Mouse (Mus musculus): ENCODE measurements around the gene Mapt.
"Not testable (repeated sequence)": the region's sequence is repeated elsewhere in the genome, so short reads cannot be mapped to it uniquely, and the experiment has no call there.

The Mapt gene

DNA sequence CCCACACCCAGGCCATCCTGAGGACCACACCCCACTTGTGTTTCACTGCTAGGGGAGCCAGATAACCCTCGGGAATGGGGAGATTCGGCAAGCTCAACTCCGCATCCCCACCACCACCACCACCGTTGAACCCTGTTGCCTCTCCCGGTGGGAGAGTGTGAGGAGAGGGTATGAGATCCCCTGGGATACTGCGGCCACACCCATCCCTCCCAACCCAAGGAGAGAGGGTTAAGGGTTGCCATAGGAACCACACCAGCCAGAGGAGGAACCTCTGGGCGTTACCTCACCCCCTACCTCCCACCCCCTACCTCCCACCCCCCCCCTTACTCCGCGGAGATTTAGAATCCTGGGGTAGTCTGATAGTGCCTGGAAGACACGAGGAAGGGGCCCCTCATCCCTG is 1.9 kb downstream of the Mapt start:
- no peak for DNase-seq (ENCODE audit: low read depth in 2 of 2, low spot score in 2 of 2)

DNA sequence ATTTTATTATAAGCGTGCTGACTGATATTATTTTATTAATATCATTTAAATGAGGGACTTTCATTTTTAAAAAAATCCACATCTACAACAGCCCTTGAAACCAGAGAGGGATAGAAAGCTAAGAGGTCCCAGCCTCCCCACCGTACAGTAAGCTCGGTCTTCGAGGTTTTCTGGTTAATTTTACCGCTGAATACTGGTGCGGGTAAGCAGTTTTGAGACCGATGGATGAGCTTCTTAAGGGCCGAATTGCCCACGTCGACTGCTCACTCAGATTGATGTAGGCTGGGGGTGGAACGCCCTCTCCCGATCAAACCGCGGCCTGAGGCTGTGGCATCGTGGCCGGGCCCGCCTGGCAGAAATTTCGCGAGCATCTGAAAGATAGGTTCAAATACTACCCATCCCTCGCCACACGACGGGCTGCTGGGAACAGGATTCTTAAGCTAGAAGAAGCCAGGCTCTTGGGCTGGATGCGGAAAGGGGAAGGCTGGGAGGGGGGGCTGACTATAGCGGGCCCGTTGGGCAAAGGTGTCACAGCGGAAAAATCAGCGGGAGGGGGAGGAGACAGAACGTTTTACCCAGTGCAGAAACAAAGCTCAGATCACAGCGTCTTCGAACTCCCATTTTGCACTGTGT is 2.5 kb downstream of the Mapt start:
- DNase-seq (ENCODE audit: low read depth in 2 of 2, low spot score in 2 of 2): no peak

DNA sequence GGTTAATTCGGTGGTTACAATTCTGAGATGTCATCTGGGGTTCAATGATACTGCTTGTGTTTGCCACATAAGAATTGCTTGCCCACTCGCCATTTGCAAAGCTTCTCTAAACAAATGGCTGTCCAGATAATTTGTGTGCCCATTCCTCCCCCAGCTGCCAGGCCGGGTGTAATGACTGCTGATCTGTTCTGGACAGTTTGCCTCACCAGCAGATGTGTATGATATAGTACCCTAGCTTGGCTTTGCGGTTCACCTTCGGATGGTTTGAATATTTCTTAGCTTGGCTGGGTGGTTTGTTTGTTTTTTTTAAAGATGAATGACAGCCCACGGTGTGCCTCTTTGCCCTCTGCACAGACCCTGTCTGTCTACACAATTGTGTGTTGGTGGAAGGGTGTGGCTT is 3.5 kb downstream of the Mapt start:
- DNase-seq (ENCODE audit: low read depth in 2 of 2, low spot score in 2 of 2): no peak

DNA sequence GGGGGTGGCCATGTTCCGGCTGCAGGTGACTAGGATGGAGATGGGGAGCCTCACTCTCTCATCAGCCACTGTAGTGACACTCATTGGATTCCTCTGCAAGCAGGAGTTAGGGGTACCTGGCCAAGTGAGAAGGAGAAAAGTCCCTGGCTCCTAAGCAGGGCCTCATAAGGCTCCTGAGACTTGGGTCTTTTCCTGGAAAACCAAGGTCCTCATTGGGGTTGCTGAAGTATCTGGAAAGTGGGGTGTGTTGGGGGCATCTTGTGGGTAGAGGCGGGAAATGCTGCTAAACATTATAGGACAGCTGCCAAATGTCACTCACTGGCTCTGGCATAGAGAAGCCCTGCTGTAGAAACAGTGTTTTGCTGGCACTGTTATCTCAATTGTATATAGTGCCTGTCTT is 4.7 kb downstream of the Mapt start:
- no peak for DNase-seq (ENCODE audit: low read depth in 2 of 2, low spot score in 2 of 2)

DNA sequence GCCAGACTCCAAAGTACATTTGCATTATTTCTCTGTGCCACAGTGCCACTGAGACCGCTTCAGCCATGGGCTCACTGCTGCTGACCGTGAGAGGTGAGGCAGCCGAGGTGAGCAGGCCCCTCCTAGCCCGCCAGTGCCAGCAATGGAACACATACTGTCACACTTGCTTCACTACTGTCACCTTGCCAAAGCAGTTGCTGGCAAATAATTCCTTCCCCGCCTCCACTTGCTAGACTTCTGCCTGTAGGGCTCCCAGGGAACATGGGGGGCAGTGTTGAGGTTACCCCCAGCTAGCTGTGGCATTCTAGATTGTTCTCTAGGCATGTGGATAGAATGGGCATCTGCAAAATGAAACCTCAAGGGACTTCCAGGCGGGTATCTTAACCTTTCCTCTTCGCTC is 6.0 kb downstream of the Mapt start:
- no peak for DNase-seq (ENCODE audit: low read depth in 2 of 2, low spot score in 2 of 2)

DNA sequence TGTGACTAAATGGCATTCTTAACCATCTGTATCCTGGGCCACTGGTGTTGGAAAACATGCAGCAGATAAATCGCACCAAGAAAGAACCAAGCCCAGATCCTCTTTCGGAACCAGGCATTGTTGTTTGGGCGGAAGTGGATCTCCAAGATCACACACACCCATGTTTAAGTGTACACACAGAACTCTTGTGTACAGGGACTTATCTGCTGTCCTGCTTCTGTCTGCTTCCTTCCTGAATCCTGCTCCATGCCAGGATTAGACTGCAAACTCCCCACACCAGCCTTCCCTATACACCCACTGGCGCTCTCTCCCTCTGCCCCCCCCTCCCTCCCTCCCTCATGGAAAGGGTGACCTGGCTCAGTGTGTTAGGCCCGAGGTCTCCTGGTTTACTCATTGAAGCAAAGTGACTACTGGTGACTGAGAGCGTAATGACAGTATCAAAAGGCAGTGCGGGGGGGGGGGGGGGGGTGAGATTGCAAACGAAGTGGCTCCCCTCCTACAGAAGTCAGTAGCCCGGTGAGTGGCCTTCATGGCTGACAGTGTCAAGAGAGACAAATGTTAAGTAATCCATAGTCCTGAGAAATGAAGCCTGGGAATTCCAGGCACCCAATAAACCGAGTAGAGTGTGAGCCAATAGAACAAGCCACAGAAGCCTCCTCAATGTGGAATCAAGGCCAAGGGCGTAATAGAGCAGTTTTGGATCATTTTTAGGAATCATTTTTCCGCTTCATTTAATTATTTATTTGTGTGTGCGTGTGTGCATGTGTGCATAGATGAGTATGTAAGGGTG is 7.0 kb downstream of the Mapt start:
- DNase-seq (ENCODE audit: low read depth in 2 of 2, low spot score in 2 of 2): no peak

DNA sequence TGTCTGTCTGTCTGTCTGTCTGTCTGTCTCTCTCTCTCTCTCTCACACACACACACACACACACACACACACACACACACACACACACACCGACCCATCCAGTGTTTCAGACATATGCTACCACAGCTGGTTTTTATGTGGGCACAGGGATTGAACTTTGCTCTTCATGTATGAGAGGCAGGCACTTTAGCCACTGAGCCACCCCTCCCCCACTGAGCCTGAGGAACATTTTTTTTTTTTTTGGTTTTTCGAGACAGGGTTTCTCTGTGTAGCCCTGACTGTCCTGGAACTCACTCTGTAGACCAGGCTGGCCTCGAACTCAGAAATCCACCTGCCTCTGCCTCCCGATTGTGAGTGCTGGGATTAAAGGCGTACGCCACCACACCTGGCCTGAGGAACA is 14.3 kb downstream of the Mapt start:
- not testable (repeated sequence) for DNase-seq (ENCODE audit: low read depth in 2 of 2, low spot score in 2 of 2)

DNA sequence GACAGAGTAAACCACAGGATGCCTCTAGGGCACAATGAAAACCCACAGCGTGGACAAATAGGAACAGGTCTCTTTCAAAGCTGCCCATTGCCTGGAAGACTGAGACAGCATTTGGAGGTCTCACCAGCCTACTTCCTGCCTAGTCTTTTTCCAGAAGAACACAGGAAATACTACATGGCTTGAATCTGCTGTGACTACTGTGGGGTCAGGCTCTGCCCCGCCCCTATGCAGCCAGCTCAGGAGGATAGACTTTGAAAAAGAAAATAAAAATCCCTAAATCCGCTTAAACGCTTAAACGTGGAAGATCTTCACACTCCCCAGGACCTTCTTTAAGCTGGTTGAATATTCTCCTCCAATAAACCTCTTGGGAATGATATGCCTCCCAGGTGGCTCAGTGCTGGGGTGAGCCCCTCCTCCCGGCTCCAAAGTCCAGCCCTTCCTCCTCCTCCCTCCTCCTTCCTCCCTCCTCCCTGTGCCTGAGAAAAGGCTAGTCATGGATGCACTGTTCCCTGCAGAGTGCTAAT is 15.0 kb downstream of the Mapt start:
- no peak for DNase-seq (ENCODE audit: low read depth in 2 of 2, low spot score in 2 of 2)

DNA sequence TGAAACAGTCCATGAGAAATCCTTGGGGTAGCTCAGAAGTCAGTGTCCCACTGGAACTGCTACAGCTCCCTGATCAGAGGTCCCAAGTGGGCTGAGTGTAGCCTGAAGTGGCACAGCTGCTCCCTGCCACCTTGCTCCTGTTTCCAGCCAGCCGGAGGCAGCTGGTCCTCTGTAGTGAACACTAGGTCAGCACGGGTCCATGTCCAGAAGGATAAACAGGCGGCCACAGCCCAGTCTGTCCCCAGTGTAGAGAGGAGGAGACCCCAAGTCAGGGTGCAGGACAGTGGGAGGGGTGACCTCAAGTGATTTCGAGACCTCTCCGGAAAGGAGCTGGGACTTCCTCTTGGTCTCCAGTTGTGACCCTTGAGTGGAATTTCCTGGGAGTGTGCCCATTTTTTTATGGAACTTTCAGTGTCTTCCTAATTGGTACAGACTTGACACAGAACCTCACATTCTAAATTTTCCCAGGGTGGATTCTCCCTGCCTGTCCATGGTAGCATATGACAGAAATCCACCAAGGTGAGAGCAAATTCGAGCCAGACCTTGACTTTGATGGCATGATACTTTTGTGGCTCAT is 16.0 kb downstream of the Mapt start:
- no peak for DNase-seq (ENCODE audit: low read depth in 2 of 2, low spot score in 2 of 2)

DNA sequence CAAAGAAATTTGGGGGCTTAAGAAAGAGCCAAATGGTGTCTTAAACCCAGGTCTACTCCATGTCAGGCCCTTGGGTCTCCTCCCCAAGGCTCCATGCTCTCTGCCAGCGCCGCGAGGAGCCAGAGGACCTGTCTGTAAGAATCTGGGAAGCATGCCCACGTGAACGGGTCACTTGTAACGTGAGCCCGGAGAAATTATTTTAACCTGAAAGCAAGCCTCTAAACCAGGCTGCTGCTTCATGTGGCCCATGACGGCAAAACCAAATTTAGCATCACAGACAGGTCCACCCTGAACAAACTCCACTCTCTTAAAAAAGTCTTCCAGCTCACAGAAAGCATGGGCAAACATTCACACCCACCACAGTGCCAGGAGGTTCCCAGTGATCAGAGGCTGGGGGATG is 18.2 kb downstream of the Mapt start:
- DNase-seq (ENCODE audit: low read depth in 2 of 2, low spot score in 2 of 2): no peak

DNA sequence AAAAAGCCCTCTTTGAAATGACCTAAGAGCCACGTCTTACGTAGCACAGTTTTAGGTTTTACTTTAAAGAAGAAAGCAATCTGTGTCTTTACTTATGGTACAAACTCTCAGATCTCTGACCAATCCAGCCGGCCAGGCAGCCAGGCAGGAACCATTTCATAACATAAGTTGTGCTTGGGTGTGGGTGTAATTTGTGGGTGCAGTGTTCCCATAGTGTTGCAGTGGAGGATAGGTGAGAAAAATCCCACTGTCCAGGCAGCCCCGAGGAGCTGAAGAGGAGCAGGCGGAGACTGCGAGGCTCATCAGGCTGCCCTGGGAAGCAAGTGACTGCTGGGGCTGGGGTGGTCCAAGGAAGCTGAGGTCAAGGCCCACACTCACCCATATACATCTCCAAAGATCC is 19.9 kb downstream of the Mapt start:
- DNase-seq (ENCODE audit: low read depth in 2 of 2, low spot score in 2 of 2): no peak

DNA sequence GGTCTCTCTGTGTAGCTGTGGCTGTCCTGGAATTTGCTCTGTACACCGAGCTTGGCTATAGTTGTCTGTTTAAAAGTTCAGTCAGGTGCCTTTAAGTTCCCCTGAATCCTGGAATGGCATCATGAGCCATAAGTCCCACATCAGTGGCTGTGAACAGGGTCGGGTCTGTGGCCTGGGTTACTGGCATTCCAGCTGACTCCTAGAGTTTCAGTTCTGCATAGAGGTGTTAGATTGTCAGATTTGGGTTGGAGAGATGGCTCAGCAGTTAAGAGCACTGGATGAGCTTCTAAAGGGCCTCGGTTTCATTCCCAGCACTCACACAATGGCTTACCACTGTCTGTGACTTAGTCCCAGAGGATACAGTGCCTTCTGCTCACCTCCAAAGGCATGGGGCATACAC is 20.9 kb downstream of the Mapt start:
- DNase-seq (ENCODE audit: low read depth in 2 of 2, low spot score in 2 of 2): no peak

DNA sequence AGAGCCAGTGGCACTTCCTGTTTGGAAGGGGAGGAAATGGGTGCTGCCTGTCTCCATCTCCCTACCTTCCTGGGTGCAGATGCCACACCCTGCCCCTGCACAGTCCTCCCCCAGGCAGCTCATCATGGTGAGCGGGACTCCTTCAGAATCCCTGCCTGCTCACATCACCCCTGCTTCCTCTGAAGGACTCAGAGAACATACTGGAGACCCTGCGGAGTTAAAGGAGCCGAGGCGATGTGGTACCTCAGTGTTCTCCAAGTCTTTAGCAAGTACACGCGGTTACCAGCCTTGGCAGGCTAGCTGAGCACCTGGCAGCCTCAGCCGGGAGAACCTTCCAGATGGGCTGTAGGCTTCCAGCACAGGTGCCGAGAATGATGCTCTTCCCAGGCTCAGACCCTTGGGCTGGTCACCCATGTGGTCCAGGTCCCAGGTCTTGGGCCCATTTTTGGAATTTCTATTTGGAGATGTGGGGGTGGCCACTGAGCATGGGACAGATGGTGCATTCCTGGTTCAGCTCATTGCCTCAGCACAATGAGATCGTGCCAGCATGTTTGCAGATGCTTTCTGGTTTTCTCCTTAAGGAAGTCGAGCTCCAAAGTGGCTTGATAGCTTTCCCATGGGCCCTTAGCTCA is 23.3 kb downstream of the Mapt start:
- DNase-seq (ENCODE audit: low read depth in 2 of 2, low spot score in 2 of 2): no peak

DNA sequence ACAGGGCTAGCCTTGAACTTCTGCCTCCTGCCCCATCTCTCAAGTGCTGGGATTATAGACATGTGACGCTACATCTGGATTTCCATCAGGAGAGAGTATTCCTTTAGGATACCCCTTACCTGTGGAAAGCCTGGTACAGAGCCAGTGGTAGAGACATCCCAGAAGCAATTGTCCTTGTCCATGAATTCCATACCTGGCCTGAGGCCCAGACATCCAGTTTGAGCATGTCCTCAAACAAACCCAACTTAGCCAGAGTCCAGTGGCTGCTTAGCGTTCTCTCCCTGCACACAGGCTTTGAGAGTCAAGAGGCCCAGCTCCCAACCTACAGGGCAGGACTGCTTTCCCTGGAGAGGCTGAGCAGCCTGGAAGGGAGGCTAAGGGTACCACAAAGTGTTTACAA is 25.0 kb downstream of the Mapt start:
- no peak for DNase-seq (ENCODE audit: low read depth in 2 of 2, low spot score in 2 of 2)

DNA sequence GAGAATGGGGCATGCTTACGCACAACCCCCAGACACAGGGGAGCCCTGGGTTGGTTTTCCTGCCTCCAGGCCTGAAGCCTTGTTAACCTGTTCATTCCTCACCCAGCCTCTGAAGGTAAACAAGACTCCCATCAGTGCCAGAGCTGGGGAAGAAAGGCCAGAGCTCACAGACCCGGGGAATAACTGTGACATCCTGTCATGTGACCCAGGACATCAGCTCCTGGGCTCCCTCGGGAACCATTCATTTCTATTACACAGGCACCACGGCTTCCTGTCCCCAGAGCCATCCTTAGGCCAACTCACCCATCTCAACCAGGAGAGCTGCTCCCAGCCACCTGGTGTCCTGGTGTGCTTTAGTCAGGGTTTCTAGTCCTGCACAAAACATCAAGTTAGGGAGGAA is 27.8 kb downstream of the Mapt start:
- no peak for DNase-seq (ENCODE audit: low read depth in 2 of 2, low spot score in 2 of 2)

DNA sequence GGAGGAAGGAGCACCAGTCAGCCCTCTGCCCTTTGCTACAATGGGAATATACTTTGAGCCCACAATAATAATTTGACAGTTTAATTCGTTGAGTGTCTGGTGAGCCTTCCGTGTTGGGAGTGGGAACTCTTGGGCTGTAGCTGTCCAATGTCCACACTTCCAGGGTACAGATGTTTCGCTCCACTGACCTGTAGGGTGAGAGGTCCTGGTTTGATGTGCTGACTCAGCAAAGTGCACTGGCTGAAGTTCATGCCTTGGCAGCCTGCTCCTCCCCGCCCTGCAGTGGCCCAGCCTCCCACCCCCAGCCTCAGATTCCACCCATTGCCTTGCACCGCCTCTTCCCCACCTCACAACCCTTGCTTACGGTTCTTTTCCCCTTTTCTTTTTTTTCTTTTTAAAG is 33.5 kb downstream of the Mapt start:
- DNase-seq (ENCODE audit: low read depth in 2 of 2, low spot score in 2 of 2): no peak

DNA sequence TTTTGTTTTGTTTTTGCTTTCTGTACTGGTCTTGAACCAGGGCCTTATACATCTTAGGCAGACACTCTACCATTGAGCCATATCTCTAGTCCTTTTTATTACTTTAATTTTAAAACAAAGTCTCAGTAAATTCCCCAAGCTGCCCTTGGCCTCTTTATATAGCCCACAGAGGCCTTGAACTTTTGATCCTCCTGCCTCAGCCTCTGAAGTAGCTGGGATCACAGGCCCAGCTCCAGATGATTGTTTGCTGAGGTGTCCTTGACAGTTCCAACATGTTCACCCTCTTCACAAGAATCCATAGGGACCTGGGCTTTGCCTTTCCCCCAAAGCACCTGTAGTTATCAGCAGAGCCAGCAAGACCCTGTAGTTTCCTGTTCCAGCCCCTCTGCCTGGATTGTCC is 34.5 kb downstream of the Mapt start:
- no peak for DNase-seq (ENCODE audit: low read depth in 2 of 2, low spot score in 2 of 2)

DNA sequence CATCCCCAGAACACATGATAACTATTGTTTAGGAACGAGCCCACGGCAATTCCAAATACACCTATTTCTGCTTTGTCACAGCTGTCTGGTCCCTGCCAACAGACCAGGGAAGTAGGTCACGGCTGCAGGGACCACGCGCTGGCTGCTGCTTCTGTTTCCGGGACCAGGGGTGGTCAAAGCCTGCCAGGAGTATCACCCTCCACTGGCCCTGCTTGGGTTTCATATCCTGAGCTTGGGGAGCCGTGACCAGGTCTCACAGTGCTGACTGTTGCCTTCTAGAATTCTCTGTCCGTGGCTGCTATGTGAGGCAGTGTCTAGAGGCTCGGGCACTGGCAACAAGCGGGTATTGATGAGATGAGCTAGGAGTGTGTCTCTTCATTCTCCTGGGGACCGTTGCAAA is 36.2 kb downstream of the Mapt start:
- no peak for DNase-seq (ENCODE audit: low read depth in 2 of 2, low spot score in 2 of 2)

DNA sequence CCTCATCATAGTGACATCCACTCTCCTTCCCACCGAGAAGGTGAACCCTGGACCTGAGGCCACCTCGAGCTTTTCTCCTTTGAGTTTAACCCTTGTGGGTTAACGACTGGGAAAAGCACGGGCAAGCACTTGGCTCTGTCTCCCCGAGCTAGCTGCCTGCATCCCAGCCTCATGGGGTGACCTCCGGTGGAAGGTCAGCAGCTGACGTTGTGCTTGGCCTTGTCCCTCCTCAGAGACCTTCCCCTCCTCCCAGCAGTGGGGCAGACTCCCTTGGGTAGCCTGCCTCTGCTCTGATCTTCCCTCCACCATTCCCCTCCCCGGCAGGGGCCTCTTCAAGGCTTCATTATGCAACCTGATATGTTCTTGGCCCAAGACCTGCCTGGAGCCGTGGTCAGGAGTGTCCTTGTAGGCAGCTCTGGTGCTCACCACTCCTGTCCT is 38.2 kb downstream of the Mapt start:
- no peak for DNase-seq (ENCODE audit: low read depth in 2 of 2, low spot score in 2 of 2)

DNA sequence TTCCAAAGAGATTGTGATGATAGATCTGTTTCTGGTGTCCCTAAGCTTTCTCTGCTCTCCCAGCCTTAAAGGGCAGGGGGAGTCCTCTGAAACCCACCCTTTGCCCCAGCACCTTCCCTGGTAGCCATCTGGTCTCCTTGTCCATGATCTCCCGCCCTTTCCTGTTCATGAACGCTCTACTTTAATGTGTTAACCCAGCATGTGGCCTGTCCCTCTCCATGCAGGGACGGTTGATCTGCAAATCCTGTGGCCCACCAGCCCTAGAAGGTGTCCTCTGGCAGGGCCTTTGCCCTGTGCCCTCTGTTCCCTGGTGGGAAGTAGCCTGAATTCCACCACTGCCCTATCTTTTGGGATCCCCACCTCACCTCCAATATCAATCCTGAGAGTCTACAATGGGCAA is 39.3 kb downstream of the Mapt start:
- DNase-seq (ENCODE audit: low read depth in 2 of 2, low spot score in 2 of 2): no peak

DNA sequence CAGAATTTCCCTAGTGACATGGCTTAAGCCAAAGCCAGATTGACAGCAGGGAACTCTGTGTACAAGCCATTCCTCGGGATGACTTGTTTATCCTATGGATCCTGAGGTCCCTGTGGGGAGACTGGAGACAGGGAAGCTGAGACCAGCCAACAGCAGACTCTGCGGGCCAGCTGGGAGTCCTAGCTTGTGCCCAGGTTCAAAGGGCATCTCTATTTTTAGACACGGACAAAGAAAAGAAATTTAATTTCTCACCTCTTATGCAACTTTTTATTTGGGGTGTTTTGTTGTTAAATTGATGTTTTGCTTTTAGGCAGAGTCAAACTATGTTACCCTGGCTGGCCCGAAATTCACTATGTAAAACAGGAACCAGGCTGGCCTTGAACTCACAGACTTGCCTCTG is 39.7 kb downstream of the Mapt start:
- no peak for DNase-seq (ENCODE audit: low read depth in 2 of 2, low spot score in 2 of 2)

DNA sequence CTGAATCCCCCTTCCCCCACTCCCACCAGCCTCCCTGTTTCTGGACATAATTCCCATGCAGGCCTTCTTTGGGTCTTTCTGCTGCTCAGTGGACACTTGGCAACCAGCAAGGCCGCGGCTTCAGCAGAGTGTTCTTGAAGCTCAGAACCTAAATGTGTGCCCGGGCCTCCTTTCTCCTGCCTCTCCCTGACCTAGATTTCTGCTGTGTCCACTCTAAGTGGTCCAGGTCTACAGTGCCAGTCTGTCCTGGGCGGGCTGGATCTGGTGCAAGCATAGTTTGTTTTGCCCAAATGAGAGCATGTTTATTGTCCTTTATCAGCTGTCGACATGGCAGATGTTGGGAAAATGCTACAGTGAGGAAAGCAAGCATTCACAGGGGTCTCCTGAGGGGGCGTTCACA is 40.7 kb downstream of the Mapt start:
- DNase-seq (ENCODE audit: low read depth in 2 of 2, low spot score in 2 of 2): no peak
